Mouse (Mus musculus) neural tube, embryonic 12.5 days (tissue): ENCODE measurements around the gene Casp8ap2. TPM values are rescaled to one million over a fixed set of nuclear protein-coding genes. Genes with fewer than 3 reads are reported as not detected.

Source experiments
- ATAC-seq: fragments of 200-750 bp; cut with Nextera tagmentation; 2 replicates; pipeline ENCODE4 v1.8.0; 2017; ENCODE audit warnings: low read depth, mild to moderate bottlenecking, moderate TSS enrichment, moderate library complexity; ENCODE audit not compliant: low FRiP score
- H3K27ac ChIP-seq: fragments of 300-500 bp; sonication (generic); 2 replicates; pipeline ENCODE4 v1.5.1; 2016
- H3K27me3 ChIP-seq: fragments of 300-500 bp; sonication (generic); replicated peaks from 2 replicates; pipeline ENCODE4 v1.6.1; 2016; ENCODE audit warnings: mild to moderate bottlenecking
- H3K36me3 ChIP-seq: fragments of 300-500 bp; sonication (generic); 2 replicates; pipeline ENCODE4 v1.6.1; 2016; ENCODE audit warnings: mild to moderate bottlenecking
- H3K4me1 ChIP-seq: fragments of 300-500 bp; sonication (generic); 2 replicates; pipeline ENCODE4 v1.6.1; 2016
- H3K4me2 ChIP-seq: fragments of 300-500 bp; sonication (generic); replicated peaks from 2 replicates; pipeline ENCODE4 v1.6.1; 2016; ENCODE audit warnings: mild to moderate bottlenecking
- H3K4me3 ChIP-seq: fragments of 300-500 bp; sonication (generic); 2 replicates; pipeline ENCODE4 v1.5.1; 2016
- H3K9ac ChIP-seq: fragments of 300-500 bp; sonication (generic); 2 replicates; pipeline ENCODE4 v1.6.1; 2016; ENCODE audit warnings: mild to moderate bottlenecking
- H3K9me3 ChIP-seq: fragments of 300-500 bp; sonication (generic); 2 replicates; pipeline ENCODE4 v1.6.1; 2016; ENCODE audit warnings: mild to moderate bottlenecking
- WGBS: fragments of 180-500 bp; shearing (Covaris S2); methylation state at CpG from one replicate; pipeline ENCODE4 v1.1.7; 2016; 5-methylcytosine and 5-hydroxymethylcytosine counted together
- polyA plus RNA-seq: library from polyadenylated mRNA; unstranded; fragments of >200 nt; fragmentation: Nextera tagmentation; extraction: Ambion mirVana; gene quantifications from 2 replicates; pipeline ENCODE4 v1.2.1, GENCODE M21; 2016

Gene Casp8ap2
- polyA plus RNA-seq, 1 experiment from 2014 or later, result 45.4 TPM

DNA sequence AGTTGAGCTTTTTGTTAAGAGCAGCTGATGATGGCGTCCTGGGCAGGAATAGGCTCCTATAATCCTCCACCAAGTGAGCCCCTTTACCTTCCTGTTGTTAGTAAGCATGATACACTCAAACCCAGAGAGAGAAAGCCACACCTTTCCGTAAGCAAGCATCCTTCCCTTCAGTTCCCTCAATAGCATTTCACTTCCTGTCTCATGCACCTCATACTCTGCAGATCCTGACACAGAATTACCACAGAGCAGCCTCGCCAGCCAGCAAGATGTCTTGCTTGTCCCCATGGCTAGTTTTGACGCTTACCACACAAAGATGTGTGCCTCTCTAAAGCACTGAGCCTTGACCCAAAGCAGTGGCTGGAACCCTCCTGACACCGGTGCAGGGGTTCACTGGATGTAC lies 27.7 kb upstream of the Casp8ap2 start:
- H3K36me3 ChIP-seq, result no peaks in the 10 kb centered on the region
- ATAC-seq, result no peak
- no peaks in the 10 kb centered on the region for H3K9me3 ChIP-seq
- H3K27ac ChIP-seq, result no peak overlapping the region
- no peak overlapping the region for H3K4me3 ChIP-seq
- no peaks in the 10 kb centered on the region for H3K27me3 ChIP-seq
- WGBS, result 90% methylated on average over 5 of the region's 5 CpGs
- H3K9ac ChIP-seq, result no peak overlapping the region
- H3K4me1 ChIP-seq, result no peaks in the 10 kb centered on the region
- no peak overlapping the region for H3K4me2 ChIP-seq

DNA sequence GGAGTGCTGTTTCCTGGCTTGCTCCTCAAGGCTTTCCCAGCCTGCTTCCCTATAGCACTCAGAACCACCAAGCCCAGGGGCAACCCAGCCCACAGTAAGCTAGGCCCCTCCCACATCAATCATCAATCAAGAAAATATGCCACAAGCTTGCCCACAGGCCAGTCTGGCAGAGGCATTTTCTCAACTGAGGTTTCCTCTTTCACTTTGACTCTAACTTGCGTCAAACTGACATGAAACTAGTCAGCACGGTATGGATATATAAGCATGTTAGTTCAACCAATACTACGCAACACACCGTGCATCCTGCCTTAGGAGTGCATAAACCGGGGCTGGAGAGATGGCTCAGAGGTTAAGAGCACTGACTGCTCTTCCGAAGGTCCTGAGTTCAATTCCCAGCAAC lies 27.0 kb upstream of the Casp8ap2 start:
- WGBS, result 93% methylated on average over 6 of the region's 6 CpGs
- Histone ChIP-seq H3K27me3 (no peaks in the 10 kb centered on the region), H3K9me3 (no peaks in the 10 kb centered on the region), H3K9ac (no peak overlapping the region), H3K4me1 (no peaks in the 10 kb centered on the region), H3K4me2 (no peak overlapping the region), H3K36me3 (no peaks in the 10 kb centered on the region), H3K4me3 (no peak overlapping the region), H3K27ac (no peak overlapping the region)
- no peak for ATAC-seq

GRCm38 (mm10) chr4:32601135-32601534 lies 14.1 kb upstream of the Casp8ap2 start:
- no peaks in the 10 kb centered on the region for H3K9me3 ChIP-seq

DNA sequence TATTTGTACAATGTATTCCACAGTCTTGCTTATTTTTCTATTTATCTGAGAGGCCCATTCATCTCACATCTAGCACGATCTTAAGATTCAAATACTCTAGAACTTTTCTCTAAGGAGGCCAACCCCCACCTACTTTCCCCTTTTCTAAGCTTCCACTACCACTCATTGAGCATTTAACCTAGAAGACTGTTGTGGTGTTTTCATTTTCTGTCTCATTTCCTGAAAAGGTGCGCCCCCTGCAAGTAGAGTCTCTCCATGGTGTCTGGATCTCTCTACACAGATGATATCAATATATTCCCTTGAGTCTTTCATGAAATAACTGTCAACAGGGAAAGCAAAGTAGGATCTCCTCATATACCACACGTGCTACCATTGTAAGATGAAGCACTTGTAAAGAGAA lies 12.6 kb upstream of the Casp8ap2 start, which contains the start of gene Gja10:
Gja10 (minus strand) TSS at position 101 of the 400 bp plus-strand sequence.
- Histone ChIP-seq H3K9me3 (no peaks in the 10 kb centered on the region), H3K4me2 (no peak within 1 kb of the TSS), H3K4me3 (no peak within 1 kb of the TSS), H3K36me3 (no peaks in the 10 kb centered on the region), H3K27me3 (no peaks in the 10 kb centered on the region), H3K27ac (no peak within 1 kb of the TSS), H3K9ac (no peak within 1 kb of the TSS), H3K4me1 (no peaks in the 10 kb centered on the region)
- WGBS, result 73% methylated on average over 3 of the region's 3 CpGs
- no peak for ATAC-seq

More at GRCm38 (mm10) chr4:32601135-32601534, 14.1 kb upstream of the Casp8ap2 start:
- Histone ChIP-seq H3K27ac (no peak overlapping the region), H3K4me2 (no peak overlapping the region), H3K27me3 (no peaks in the 10 kb centered on the region), H3K36me3 (no peaks in the 10 kb centered on the region), H3K9ac (no peak overlapping the region), H3K4me3 (no peak overlapping the region), H3K4me1 (no peaks in the 10 kb centered on the region)
- no peak for ATAC-seq
- WGBS, result 23% methylated on average over 12 of the region's 12 CpGs

GRCm38 (mm10) chr4:32621637-32622036 lies 6.4 kb downstream of the Casp8ap2 start:
- Histone ChIP-seq H3K27ac (no peak overlapping the region), H3K9ac (no peak overlapping the region), H3K4me2 (no peak overlapping the region), H3K27me3 (no peaks in the 10 kb centered on the region), H3K36me3 (peaks cover 11% of the 10 kb centered on the region; the same call in 1 of the 2 replicates), H3K4me1 (peaks cover 4% of the 10 kb centered on the region; the same call in 1 of the 2 replicates), H3K4me3 (no peak overlapping the region), H3K9me3 (no peaks in the 10 kb centered on the region)
- no peak for ATAC-seq

- no peak for ATAC-seq
- H3K9me3 ChIP-seq, result no peaks in the 10 kb centered on the region
- no peaks in the 10 kb centered on the region for H3K27me3 ChIP-seq
- H3K27ac ChIP-seq, result no peak overlapping the region
- no peak overlapping the region for H3K4me3 ChIP-seq
- H3K4me2 ChIP-seq, result no peak overlapping the region
- H3K9ac ChIP-seq, result no peak overlapping the region
- peaks cover 17% of the 10 kb centered on the region for H3K36me3 ChIP-seq
- no peaks in the 10 kb centered on the region for H3K4me1 ChIP-seq
- 88% methylated on average over 5 of the region's 5 CpGs for WGBS
Measured at GRCm38 (mm10) chr4:32651669-32652068, 36.4 kb downstream of the Casp8ap2 start.

DNA sequence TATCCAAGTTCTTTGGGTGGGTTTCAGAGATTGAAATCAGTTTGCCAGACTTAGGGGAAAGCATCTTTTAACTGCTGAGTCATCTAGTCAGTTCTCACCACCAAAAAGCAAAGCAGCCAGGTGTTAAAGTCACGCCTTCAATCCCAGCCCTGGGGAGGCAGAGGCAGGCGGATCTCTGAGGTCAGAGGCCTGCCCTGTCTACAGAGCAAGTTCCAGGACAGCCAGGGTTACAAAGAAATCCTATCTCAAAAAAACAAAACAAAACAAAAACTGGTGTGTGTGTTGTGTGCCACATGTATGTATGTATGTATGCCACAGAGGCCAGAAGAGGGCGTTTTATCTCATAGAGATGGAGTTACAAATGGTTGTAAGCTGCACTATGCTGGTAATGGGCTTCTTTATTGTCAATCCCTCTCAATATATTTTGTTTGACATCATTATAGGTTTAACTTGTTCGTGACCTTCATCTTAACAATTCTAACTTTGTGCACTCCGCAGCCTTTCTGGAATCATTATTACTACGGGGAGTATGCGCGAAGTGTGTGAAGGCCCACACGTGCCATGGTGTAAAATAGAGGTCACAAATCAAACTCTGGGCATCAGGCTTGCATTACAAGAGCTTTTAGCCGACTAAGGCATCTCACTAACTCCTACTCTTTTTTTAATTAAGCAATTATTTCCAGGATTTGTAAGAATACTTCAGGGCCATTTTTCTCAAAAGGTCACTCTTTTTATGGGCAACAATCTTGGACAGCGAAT lies 41.1 kb downstream of the Casp8ap2 start:
- no peaks in the 10 kb centered on the region for H3K9me3 ChIP-seq
- H3K36me3 ChIP-seq, result peaks cover 4% of the 10 kb centered on the region; the same call in 1 of the 2 replicates
- peak overlapping the region; percentile 82 for H3K4me2 ChIP-seq
- H3K4me3 ChIP-seq, result peak overlapping the region; percentile 94
- H3K27ac ChIP-seq, result no peak overlapping the region
- H3K4me1 ChIP-seq, result peaks cover 8% of the 10 kb centered on the region; the same call in 1 of the 2 replicates
- peak; percentile 53 for ATAC-seq
- WGBS, result 51% methylated on average over 11 of the region's 11 CpGs
- 0 out of 2 replicates have a peak overlapping the region, but pooled peaks have one; percentile 41 for H3K9ac ChIP-seq
- H3K27me3 ChIP-seq, result no peaks in the 10 kb centered on the region

- 0 out of 2 replicates have a peak, but pooled peaks cover 4% of the 10 kb centered on the region for H3K36me3 ChIP-seq
- peak within 1 kb of the TSS; percentile 71 for H3K9ac ChIP-seq
- peak within 1 kb of the TSS; percentile 82 for H3K4me2 ChIP-seq
- no peaks in the 10 kb centered on the region for H3K9me3 ChIP-seq
- under 1% methylated on average over 68 of the region's 68 CpGs for WGBS
- peaks cover 8% of the 10 kb centered on the region; the same call in 1 of the 2 replicates for H3K4me1 ChIP-seq
- ATAC-seq, result peak; percentile 94
- H3K27me3 ChIP-seq, result no peaks in the 10 kb centered on the region
- H3K4me3 ChIP-seq, result peak within 1 kb of the TSS; percentile 94
- H3K27ac ChIP-seq, result no peak within 1 kb of the TSS
Measured at GRCm38 (mm10) chr4:32656918-32657662, 41.8 kb downstream of the Casp8ap2 start, which contains the start of gene Mdn1. Gene Mdn1 (plus strand): TSS chr4:32657119.

DNA sequence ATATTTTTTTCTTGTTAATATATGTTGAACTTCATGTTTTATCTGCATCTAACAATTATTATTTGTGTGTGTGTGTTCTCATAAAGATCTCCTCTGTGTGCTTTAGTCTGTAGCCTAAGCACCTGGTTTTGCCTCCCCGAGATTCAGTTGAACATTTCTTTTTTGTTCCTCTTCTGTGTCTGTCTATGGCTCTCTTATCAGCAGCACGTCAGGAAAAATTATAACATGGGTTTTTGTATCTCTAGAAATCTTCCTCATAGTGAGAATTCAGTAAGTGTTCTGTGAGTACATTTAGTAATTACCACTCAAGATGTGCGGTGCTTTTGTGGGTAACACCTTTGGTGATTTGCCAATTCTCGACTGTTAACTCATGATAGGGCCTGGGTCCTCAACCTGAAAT lies 50.6 kb downstream of the Casp8ap2 start:
- WGBS, result 89% methylated on average over 4 of the region's 4 CpGs
- no peak for ATAC-seq
- peaks cover 57% of the 10 kb centered on the region for H3K36me3 ChIP-seq

GRCm38 (mm10) chr4:32668291-32668690 lies 53.0 kb downstream of the Casp8ap2 start:
- H3K27ac ChIP-seq, result no peak overlapping the region
- no peaks in the 10 kb centered on the region for H3K9me3 ChIP-seq
- 88% methylated on average over 1 of the region's 1 CpGs for WGBS
- no peak overlapping the region for H3K4me2 ChIP-seq
- no peak overlapping the region for H3K4me3 ChIP-seq
- no peak for ATAC-seq
- peaks cover 72% of the 10 kb centered on the region for H3K36me3 ChIP-seq
- no peaks in the 10 kb centered on the region for H3K27me3 ChIP-seq
- no peak overlapping the region for H3K9ac ChIP-seq
- no peaks in the 10 kb centered on the region for H3K4me1 ChIP-seq

More for the DNA sequence above, 50.6 kb downstream of the Casp8ap2 start:
- Histone ChIP-seq H3K27ac (no peak overlapping the region), H3K9ac (no peak overlapping the region), H3K4me1 (no peaks in the 10 kb centered on the region), H3K9me3 (no peaks in the 10 kb centered on the region), H3K27me3 (no peaks in the 10 kb centered on the region), H3K4me2 (no peak overlapping the region), H3K4me3 (no peak overlapping the region)

DNA sequence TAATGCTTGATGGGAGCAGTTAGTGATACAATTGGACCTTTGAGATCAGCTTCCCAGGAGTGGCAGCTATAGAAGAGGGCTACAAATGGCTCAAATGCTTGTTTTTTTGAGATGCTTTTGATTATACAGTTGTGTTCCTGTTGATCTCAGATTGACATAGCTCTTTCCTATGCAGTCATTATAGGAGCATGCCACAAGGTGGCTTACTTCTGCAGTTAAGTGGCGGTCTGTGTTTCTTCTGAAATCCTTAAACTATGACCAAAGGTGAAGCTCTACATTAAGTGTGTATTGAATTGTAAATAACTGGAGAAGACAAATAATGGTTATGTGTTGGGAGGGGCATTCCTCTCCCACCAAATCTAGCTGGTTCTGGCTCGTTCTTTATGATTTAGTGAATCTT lies 54.6 kb downstream of the Casp8ap2 start:
- no peak overlapping the region for H3K27ac ChIP-seq
- H3K9ac ChIP-seq, result no peak overlapping the region
- WGBS, result 95% methylated on average over 2 of the region's 2 CpGs
- H3K4me1 ChIP-seq, result no peaks in the 10 kb centered on the region
- peaks cover 73% of the 10 kb centered on the region for H3K36me3 ChIP-seq
- no peak for ATAC-seq
- H3K9me3 ChIP-seq, result no peaks in the 10 kb centered on the region
- H3K27me3 ChIP-seq, result no peaks in the 10 kb centered on the region
- H3K4me2 ChIP-seq, result no peak overlapping the region
- no peak overlapping the region for H3K4me3 ChIP-seq

- H3K27ac ChIP-seq, result no peak overlapping the region
- no peak overlapping the region for H3K9ac ChIP-seq
- H3K27me3 ChIP-seq, result no peaks in the 10 kb centered on the region
- H3K9me3 ChIP-seq, result no peaks in the 10 kb centered on the region
- no peak overlapping the region for H3K4me2 ChIP-seq
- no peaks in the 10 kb centered on the region for H3K4me1 ChIP-seq
- no peak overlapping the region for H3K4me3 ChIP-seq
- whole genome bisulfite sequencing, result 89% methylated on average over 2 of the region's 2 CpGs
- peaks cover 71% of the 10 kb centered on the region for H3K36me3 ChIP-seq
- no peak for ATAC-seq
Measured at GRCm38 (mm10) chr4:32674025-32674424, 58.8 kb downstream of the Casp8ap2 start.
